Mouse (Mus musculus): Measurements from ENCODE around the gene Gzmc. TPM values are rescaled to one million over a fixed set of nuclear protein-coding genes. Genes with fewer than 3 reads are reported as not detected.
"Not testable (repeated sequence)": the region's sequence is repeated elsewhere in the genome, so short reads cannot be mapped to it uniquely, and the experiment has no call there.

Gene Gzmc
- not detected in 2 replicates for polyA plus RNA-seq (2012; rRNA removed)
- 0.23 TPM in 1 of 2 replicates, not detected in the other for polyA plus RNA-seq (2014; fragmentation: Nextera tagmentation; extraction: Ambion mirVana)

DNA sequence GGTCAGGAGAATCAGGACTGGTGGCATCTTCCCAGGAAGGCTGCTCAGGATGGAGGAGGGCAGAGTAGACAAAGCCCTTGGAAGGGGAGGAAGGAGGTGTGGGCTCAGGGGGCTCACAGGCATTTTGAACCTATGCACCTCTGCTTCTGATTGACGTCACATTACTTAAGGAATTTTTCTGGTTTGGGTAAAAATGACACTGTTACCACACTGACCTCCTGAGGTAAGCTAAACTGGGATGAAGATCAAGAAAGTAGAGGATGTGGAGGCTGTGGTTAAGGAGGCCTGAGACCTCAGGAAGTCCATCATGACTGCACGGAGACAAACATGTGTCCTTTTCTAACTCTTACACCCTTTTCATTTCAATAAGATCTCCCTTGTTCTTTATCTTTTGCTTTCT, at the start of gene Gzmc:
Gene Gzmc, minus strand, starts transcription at position 101 of the 400 bp plus-strand sequence.
- no peak within 1 kb of the TSS for H3K27ac ChIP-seq (replicated peaks; ENCODE audit: low read depth, low read length)
- H3K9ac ChIP-seq (ENCODE audit: low read depth, low read length, severe bottlenecking) = no peak within 1 kb of the TSS
- H3K4me2 ChIP-seq (replicated peaks; ENCODE audit: low read depth, low read length, severe bottlenecking) = no peak within 1 kb of the TSS
- H3K4me3 ChIP-seq (replicated peaks; ENCODE audit: low read length) = no peak within 1 kb of the TSS
- no peaks in the 10 kb centered on the region for H3K4me1 ChIP-seq (ENCODE audit: control insufficient read depth, insufficient read depth, low read length)
- H3K9me3 ChIP-seq (ENCODE audit: control insufficient read depth, low read length) = no peaks in the 10 kb centered on the region
- DNase-seq (ENCODE audit: low spot score) = no peak
- WGBS = 77% methylated on average over 2 of the region's 2 CpGs
- H3K27me3 ChIP-seq (ENCODE audit: control insufficient read depth, insufficient read depth, low read length) = no peaks in the 10 kb centered on the region
- TF ChIP-seq POLR2A (IDR thresholded peaks at IDR 0.05; ENCODE audit: borderline replicate concordance, extremely low read depth, insufficient read depth, insufficient read length) = no peak
- ATAC-seq (ENCODE audit: low FRiP score, low read depth) = no peak
- H3K36me3 ChIP-seq (ENCODE audit: control insufficient read depth, insufficient read depth, low read length) = no peaks in the 10 kb centered on the region

DNA sequence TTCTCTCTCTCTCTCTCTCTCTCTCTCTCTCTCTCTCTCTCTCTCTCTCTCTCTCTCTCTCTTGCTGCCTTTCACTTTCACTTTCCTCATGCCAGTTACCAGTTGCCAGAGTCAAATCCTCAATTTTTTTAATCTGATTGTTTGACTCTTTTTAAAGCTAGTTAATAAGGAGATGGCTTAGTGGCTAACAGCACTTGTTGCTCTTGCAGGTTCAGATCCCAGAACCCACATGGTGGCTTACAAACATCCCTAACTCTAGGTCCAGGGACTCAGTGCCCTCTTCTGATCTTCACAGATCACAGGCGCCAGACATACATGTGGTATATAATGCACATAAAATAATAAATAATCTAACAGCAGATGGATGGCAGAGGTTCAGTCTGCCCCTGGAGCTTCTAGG, 49.4 kb upstream of the Gzmc start:
- H3K4me2 ChIP-seq (replicated peaks; ENCODE audit: low read depth, low read length, severe bottlenecking) = no peak overlapping the region
- no peaks in the 10 kb centered on the region for H3K27me3 ChIP-seq (ENCODE audit: control insufficient read depth, insufficient read depth, low read length)
- H3K9ac ChIP-seq (ENCODE audit: low read depth, low read length, severe bottlenecking) = no peak overlapping the region
- H3K4me3 ChIP-seq (replicated peaks; ENCODE audit: low read length) = no peak overlapping the region
- WGBS = 89% methylated on average over 1 of the region's 1 CpGs
- no peaks in the 10 kb centered on the region for H3K9me3 ChIP-seq (ENCODE audit: control insufficient read depth, low read length)
- DNase-seq (ENCODE audit: low spot score) (no peak), ATAC-seq (ENCODE audit: low FRiP score, low read depth) (no peak)
- no peak overlapping the region for H3K27ac ChIP-seq (replicated peaks; ENCODE audit: low read depth, low read length)
- TF ChIP-seq POLR2A (IDR thresholded peaks at IDR 0.05; ENCODE audit: borderline replicate concordance, extremely low read depth, insufficient read depth, insufficient read length) = no peak
- H3K4me1 ChIP-seq (ENCODE audit: control insufficient read depth, insufficient read depth, low read length) = no peaks in the 10 kb centered on the region
- no peaks in the 10 kb centered on the region for H3K36me3 ChIP-seq (ENCODE audit: control insufficient read depth, insufficient read depth, low read length)

DNA sequence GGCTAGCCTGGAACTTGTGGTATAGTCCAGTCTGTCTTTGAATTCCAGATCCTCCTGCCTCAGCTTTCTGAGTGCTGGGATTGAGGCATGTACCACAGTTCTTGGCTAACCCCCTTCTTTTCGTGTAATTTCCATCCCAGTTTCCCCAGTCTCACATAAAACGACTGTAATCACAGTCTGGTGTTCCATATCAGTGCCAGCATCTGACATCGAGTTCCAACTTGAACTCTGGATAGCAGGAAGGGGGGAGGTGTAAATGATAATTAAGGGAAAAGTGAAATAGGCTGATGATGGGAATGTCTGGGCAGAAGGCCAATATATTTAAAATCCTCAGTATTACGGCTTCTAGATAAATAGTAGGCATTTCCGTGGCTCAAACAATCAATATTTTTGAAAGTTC, 46.6 kb upstream of the Gzmc start:
- DNase-seq (ENCODE audit: low spot score) (peak; percentile 16), ATAC-seq (ENCODE audit: low FRiP score, low read depth) (no peak)
- Histone ChIP-seq H3K4me2 (replicated peaks; ENCODE audit: low read depth, low read length, severe bottlenecking) (no peak overlapping the region), H3K36me3 (ENCODE audit: control insufficient read depth, insufficient read depth, low read length) (no peaks in the 10 kb centered on the region), H3K27ac (replicated peaks; ENCODE audit: low read depth, low read length) (no peak overlapping the region), H3K4me3 (replicated peaks; ENCODE audit: low read length) (no peak overlapping the region), H3K9ac (ENCODE audit: low read depth, low read length, severe bottlenecking) (no peak overlapping the region), H3K4me1 (ENCODE audit: control insufficient read depth, insufficient read depth, low read length) (no peaks in the 10 kb centered on the region), H3K9me3 (ENCODE audit: control insufficient read depth, low read length) (no peaks in the 10 kb centered on the region), H3K27me3 (ENCODE audit: control insufficient read depth, insufficient read depth, low read length) (no peaks in the 10 kb centered on the region)
- TF ChIP-seq POLR2A (IDR thresholded peaks at IDR 0.05; ENCODE audit: borderline replicate concordance, extremely low read depth, insufficient read depth, insufficient read length) = no peak
- 40% methylated on average over 5 of the region's 5 CpGs for WGBS

DNA sequence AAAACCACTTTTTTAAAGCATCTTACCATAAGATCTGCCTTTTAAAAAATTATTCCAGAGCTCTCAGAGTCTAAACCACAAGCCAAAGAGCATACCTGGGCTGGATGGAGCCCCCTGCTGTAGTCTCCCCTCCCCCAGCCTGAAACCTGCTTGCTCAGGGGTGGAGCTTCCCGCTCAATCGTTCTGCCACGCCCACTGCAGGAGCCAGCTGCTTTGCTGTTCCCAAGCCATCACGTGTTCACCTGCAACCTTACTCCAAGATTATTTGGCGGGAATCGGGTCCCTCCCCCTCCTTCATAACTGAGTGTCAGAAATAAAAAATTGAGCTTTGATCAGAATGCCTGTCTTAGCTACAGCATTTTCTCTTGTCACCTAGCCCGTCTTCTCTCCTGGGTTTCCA, 44.2 kb upstream of the Gzmc start:
- DNase-seq (ENCODE audit: low spot score); H3K27me3 ChIP-seq (ENCODE audit: control insufficient read depth, insufficient read depth, low read length); H3K4me3 ChIP-seq (replicated peaks; ENCODE audit: low read length); H3K9ac ChIP-seq (ENCODE audit: low read depth, low read length, severe bottlenecking); H3K36me3 ChIP-seq (ENCODE audit: control insufficient read depth, insufficient read depth, low read length); H3K27ac ChIP-seq (replicated peaks; ENCODE audit: low read depth, low read length); ATAC-seq (ENCODE audit: low FRiP score, low read depth); H3K4me2 ChIP-seq (replicated peaks; ENCODE audit: low read depth, low read length, severe bottlenecking); H3K4me1 ChIP-seq (ENCODE audit: control insufficient read depth, insufficient read depth, low read length); H3K9me3 ChIP-seq (ENCODE audit: control insufficient read depth, low read length): not testable (repeated sequence)
- 43% methylated on average over 7 of the region's 7 CpGs for whole genome bisulfite sequencing

DNA sequence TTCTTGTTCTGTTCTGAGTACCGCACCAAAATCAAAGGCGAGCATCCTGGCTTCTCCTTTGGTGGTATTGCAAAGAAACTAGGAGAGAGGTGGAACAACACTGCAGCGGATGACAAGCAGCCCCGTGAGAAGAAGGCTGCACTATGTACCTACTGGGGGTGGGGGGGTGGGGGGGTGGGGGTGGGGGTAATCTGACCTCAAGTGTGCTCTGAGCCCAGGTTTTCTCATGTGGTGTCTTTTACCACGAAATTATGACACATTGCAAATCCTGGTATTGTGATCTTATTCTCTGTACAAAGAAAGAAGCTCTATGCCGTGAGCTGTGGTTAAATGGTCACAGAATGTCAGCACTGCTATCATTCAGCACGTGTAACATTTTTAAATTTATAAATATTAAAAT, 41.6 kb upstream of the Gzmc start:
- WGBS = 82% methylated on average over 7 of the region's 7 CpGs
- not testable (repeated sequence) for DNase-seq (ENCODE audit: low spot score); H3K27me3 ChIP-seq (ENCODE audit: control insufficient read depth, insufficient read depth, low read length); H3K4me2 ChIP-seq (replicated peaks; ENCODE audit: low read depth, low read length, severe bottlenecking); H3K9me3 ChIP-seq (ENCODE audit: control insufficient read depth, low read length); H3K4me3 ChIP-seq (replicated peaks; ENCODE audit: low read length); ATAC-seq (ENCODE audit: low FRiP score, low read depth); H3K36me3 ChIP-seq (ENCODE audit: control insufficient read depth, insufficient read depth, low read length); H3K4me1 ChIP-seq (ENCODE audit: control insufficient read depth, insufficient read depth, low read length); H3K9ac ChIP-seq (ENCODE audit: low read depth, low read length, severe bottlenecking); H3K27ac ChIP-seq (replicated peaks; ENCODE audit: low read depth, low read length)

DNA sequence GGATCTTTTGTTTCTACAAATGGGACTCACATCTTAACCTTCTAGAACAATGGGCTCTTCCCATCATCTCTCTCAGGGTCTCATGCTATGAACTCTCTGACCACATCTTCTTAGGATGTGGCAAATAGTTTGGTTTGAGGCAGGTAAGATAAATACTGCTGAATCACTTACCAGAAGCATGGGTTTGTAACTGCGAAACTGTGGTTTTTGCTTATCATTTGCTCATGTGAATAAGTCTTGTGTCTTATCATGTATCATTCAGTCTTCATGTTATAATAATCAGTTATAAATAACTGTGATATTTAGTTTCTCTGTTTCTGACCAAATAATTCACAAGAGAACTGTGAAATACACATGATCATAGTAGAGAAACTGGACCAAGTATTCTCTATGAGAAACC, 31.7 kb upstream of the Gzmc start:
- Histone ChIP-seq H3K27me3 (ENCODE audit: control insufficient read depth, insufficient read depth, low read length) (no peaks in the 10 kb centered on the region), H3K27ac (replicated peaks; ENCODE audit: low read depth, low read length) (no peak overlapping the region), H3K9ac (ENCODE audit: low read depth, low read length, severe bottlenecking) (no peak overlapping the region), H3K4me1 (ENCODE audit: control insufficient read depth, insufficient read depth, low read length) (no peaks in the 10 kb centered on the region), H3K9me3 (ENCODE audit: control insufficient read depth, low read length) (no peaks in the 10 kb centered on the region), H3K36me3 (ENCODE audit: control insufficient read depth, insufficient read depth, low read length) (no peaks in the 10 kb centered on the region), H3K4me2 (replicated peaks; ENCODE audit: low read depth, low read length, severe bottlenecking) (no peak overlapping the region), H3K4me3 (replicated peaks; ENCODE audit: low read length) (no peak overlapping the region)
- no peak for ATAC-seq (ENCODE audit: low FRiP score, low read depth)
- no peak for TF ChIP-seq POLR2A (IDR thresholded peaks at IDR 0.05; ENCODE audit: borderline replicate concordance, extremely low read depth, insufficient read depth, insufficient read length)
- DNase-seq (ENCODE audit: low spot score) = no peak
- WGBS = 93% methylated on average over 1 of the region's 1 CpGs
